Mouse (Mus musculus) heart, embryonic 12.5 days (tissue): Measurements from ENCODE around the gene Egfl7. TPM values are rescaled to one million over a fixed set of nuclear protein-coding genes. Genes with fewer than 3 reads are reported as not detected.
A peak's percentile ranks its signal among the peaks of the same experiment; 100 is the strongest.

ENCODE experiments used
- ATAC-seq: fragments of 200-750 bp; cut with Nextera tagmentation; 2 replicates; pipeline ENCODE4 v1.8.0; 2017; ENCODE audit warnings: moderate TSS enrichment, moderate library complexity; ENCODE audit not compliant: insufficient number of reproducible peaks, low FRiP score
- H3K27ac ChIP-seq: fragments of 300-500 bp; sonication (generic); 2 replicates; pipeline ENCODE4 v1.5.1; 2016; ENCODE audit warnings: mild to moderate bottlenecking, moderate library complexity; ENCODE audit not compliant: poor library complexity, severe bottlenecking
- H3K27me3 ChIP-seq: fragments of 300-500 bp; sonication (generic); replicated peaks from 2 replicates; pipeline ENCODE4 v1.6.1; 2016; ENCODE audit warnings: mild to moderate bottlenecking, moderate library complexity
- H3K36me3 ChIP-seq: fragments of 300-500 bp; sonication (generic); 2 replicates; pipeline ENCODE4 v1.6.1; 2016; ENCODE audit warnings: mild to moderate bottlenecking, moderate library complexity
- H3K4me1 ChIP-seq: fragments of 300-500 bp; sonication (generic); replicated peaks from 2 replicates; pipeline ENCODE4 v1.6.1; 2016; ENCODE audit warnings: mild to moderate bottlenecking
- H3K4me2 ChIP-seq: fragments of 300-500 bp; sonication (generic); 2 replicates; pipeline ENCODE4 v1.6.1; 2016; ENCODE audit warnings: mild to moderate bottlenecking, moderate library complexity
- H3K4me3 ChIP-seq: fragments of 300-500 bp; sonication (generic); 2 replicates; pipeline ENCODE4 v1.5.1; 2016; ENCODE audit warnings: mild to moderate bottlenecking
- H3K9ac ChIP-seq: fragments of 300-500 bp; sonication (generic); 2 replicates; pipeline ENCODE4 v1.6.1; 2016; ENCODE audit warnings: mild to moderate bottlenecking, moderate library complexity
- H3K9me3 ChIP-seq: fragments of 300-500 bp; sonication (generic); replicated peaks from 2 replicates; pipeline ENCODE4 v1.6.1; 2016; ENCODE audit warnings: mild to moderate bottlenecking, moderate library complexity
- WGBS: fragments of 180-500 bp; shearing (Covaris S2); methylation state at CpG from one replicate; pipeline ENCODE4 v1.1.7; 2016; 5-methylcytosine and 5-hydroxymethylcytosine counted together
- polyA plus RNA-seq: library from polyadenylated mRNA; unstranded; fragments of >200 nt; fragmentation: Nextera tagmentation; extraction: Ambion mirVana; gene quantifications from 2 replicates; pipeline ENCODE4 v1.2.1, GENCODE M21; 2016

The Egfl7 gene
- polyA plus RNA-seq, 1 experiment from 2014 or later = 139 TPM

DNA sequence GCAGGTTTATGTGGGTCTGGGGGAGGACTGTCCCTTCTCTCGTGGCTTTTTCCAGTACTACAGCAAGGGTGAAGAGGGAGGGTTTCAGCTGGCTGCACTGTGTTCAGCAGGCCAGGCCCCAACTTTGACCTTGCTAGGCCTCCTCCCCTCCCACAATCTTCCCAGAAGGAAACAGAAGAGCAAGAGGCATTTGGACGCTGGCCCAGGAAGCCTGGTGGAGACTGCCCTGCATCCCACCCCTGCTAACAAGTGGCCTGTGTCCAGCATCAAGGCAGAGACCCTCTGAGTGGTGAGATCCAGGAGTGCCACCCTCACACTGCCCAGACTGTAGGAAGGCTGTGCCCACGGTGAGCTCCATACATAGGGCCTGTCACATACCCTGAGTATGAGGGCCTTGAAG lies 35.5 kb upstream of the Egfl7 start:
- ATAC-seq = peak; percentile 44
- WGBS = 28% methylated on average over 3 of the region's 3 CpGs
- Histone ChIP-seq H3K4me1 (peaks cover 38% of the 10 kb centered on the region), H3K4me3 (no peak overlapping the region), H3K27me3 (no peaks in the 10 kb centered on the region), H3K27ac (peak overlapping the region; percentile 43), H3K36me3 (no peaks in the 10 kb centered on the region), H3K9me3 (no peaks in the 10 kb centered on the region), H3K9ac (0 out of 2 replicates have a peak overlapping the region, but pooled peaks have one; percentile 10), H3K4me2 (no peak overlapping the region)

DNA sequence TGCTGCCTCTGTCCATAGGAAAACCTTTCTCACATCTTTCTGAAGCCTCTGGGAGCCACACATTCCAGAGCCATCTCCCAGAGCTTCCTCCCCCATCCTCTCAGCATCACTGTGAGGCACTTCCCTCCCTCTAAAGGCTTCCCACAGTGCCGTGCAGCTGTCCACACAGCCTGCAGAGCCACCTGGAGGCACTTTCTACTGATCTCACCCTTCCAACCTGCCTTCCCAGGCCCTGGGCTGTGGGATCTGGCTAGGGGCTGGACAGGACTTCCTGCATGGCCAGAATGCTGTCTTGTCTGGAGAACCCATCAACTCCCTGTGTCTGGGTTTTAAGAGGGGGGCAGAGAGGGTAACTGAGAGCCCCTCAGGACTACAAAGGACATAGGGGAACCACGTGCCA lies 32.3 kb upstream of the Egfl7 start:
- Histone ChIP-seq H3K27ac (no peak overlapping the region), H3K4me2 (no peak overlapping the region), H3K4me1 (peaks cover 48% of the 10 kb centered on the region), H3K9me3 (no peaks in the 10 kb centered on the region), H3K9ac (no peak overlapping the region), H3K27me3 (no peaks in the 10 kb centered on the region), H3K4me3 (no peak overlapping the region), H3K36me3 (no peaks in the 10 kb centered on the region)
- ATAC-seq = 0 out of 2 replicates have a peak, but pooled peaks have one; percentile 18
- WGBS = 42% methylated on average over 2 of the region's 2 CpGs

DNA sequence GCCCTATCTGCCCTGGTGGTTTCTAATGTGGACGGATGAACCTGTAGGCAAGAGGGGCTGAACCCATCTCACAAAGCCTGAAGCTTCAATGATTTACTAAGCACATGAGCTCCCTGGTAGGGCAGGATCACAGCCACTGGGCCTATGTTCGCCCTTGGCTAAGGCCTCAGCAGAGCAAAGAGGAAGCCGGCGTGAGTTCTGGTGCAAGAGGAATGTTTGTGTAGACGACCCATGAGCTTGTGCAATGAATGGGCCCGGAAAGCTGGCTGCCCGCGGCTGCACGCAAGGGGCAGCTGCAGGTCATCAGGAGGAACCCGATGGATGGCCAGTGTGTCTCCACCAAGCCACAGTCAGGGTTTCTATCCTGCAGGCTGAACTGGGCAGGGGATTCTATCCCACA lies 30.0 kb upstream of the Egfl7 start:
- no peaks in the 10 kb centered on the region for H3K36me3 ChIP-seq
- H3K4me1 ChIP-seq = peaks cover 31% of the 10 kb centered on the region
- ATAC-seq = no peak
- no peak overlapping the region for H3K4me2 ChIP-seq
- no peak overlapping the region for H3K4me3 ChIP-seq
- 73% methylated on average over 10 of the region's 10 CpGs for WGBS
- H3K27me3 ChIP-seq = no peaks in the 10 kb centered on the region
- H3K27ac ChIP-seq = no peak overlapping the region
- no peak overlapping the region for H3K9ac ChIP-seq
- no peaks in the 10 kb centered on the region for H3K9me3 ChIP-seq

DNA sequence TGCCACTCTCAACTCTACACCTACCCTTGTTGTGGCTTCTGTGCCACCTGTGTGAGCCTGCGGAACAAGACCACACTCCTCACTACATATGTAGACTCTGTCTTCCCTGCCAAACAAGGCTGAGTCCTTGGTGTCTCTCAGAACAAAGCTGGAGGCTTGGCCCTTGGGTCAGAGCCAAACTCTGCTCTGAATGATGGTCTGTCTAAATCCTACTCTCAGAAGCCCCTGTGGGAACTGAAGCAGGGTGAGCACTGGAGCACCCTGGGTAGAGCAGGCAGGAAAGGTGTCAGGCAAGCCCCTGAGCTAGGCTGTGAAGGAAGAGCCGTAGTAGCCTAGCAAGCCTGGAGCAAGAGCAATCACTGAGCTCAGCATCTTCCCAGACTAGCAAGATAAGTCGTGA lies 29.6 kb upstream of the Egfl7 start:
- H3K4me2 ChIP-seq = no peak overlapping the region
- no peaks in the 10 kb centered on the region for H3K9me3 ChIP-seq
- no peaks in the 10 kb centered on the region for H3K27me3 ChIP-seq
- ATAC-seq = no peak
- 37% methylated on average over 3 of the region's 3 CpGs for WGBS
- no peak overlapping the region for H3K27ac ChIP-seq
- H3K4me1 ChIP-seq = peaks cover 34% of the 10 kb centered on the region
- H3K36me3 ChIP-seq = no peaks in the 10 kb centered on the region
- H3K4me3 ChIP-seq = no peak overlapping the region
- H3K9ac ChIP-seq = no peak overlapping the region

DNA sequence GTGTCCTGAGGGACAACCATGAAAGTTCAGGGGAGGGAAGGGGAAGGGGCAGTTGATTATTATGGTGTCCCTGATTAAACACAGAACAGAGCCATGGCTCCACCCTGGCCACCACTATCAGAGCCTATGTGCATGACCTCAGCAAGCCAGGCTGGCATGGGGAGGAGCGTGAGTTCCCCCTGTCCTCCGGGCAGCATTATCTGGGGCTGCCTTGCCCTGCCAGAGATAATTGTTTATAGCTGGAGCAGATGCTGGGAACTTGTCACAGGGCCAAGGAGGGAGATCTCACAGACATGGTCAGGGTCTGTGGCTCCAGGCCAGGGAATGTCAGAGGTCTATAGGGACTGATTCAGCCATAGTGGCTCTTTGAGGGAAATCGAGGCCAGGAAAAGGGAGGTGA lies 29.0 kb upstream of the Egfl7 start:
- peak overlapping the region; percentile 2; the same call in 1 of the 2 replicates for H3K27ac ChIP-seq

DNA sequence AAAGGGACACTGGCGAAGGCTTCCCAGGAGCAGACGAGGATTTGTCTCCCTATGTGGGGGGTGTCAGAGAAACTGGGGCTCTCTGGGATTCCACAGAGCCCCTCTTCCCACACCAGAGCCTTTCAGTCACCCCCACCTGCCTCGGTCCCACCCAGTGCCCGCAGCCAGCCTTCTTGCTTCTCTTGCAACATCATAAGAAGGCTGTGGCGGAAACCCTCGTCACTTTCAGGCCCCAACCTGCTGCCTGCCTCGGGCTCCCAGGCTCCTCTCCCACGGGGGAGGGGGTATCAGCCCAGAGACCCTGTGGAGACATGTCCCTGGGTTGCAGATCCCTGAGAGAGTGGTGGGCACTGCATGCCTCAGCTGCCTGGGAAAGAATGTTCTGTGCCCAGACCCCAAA lies 28.4 kb upstream of the Egfl7 start:
- ATAC-seq = no peak
- Histone ChIP-seq H3K36me3 (no peaks in the 10 kb centered on the region), H3K4me1 (peaks cover 42% of the 10 kb centered on the region), H3K9ac (no peak overlapping the region), H3K4me2 (no peak overlapping the region), H3K27me3 (no peaks in the 10 kb centered on the region), H3K9me3 (no peaks in the 10 kb centered on the region), H3K4me3 (no peak overlapping the region), H3K27ac (peak overlapping the region; percentile 2; the same call in 1 of the 2 replicates)
- WGBS = 70% methylated on average over 8 of the region's 8 CpGs

More for the DNA sequence above, 29.0 kb upstream of the Egfl7 start:
- ATAC-seq = peak; percentile 66
- Histone ChIP-seq H3K9me3 (no peaks in the 10 kb centered on the region), H3K4me3 (no peak overlapping the region), H3K4me1 (peaks cover 36% of the 10 kb centered on the region), H3K36me3 (no peaks in the 10 kb centered on the region), H3K4me2 (no peak overlapping the region), H3K27me3 (no peaks in the 10 kb centered on the region), H3K9ac (no peak overlapping the region)
- WGBS = 27% methylated on average over 3 of the region's 3 CpGs

DNA sequence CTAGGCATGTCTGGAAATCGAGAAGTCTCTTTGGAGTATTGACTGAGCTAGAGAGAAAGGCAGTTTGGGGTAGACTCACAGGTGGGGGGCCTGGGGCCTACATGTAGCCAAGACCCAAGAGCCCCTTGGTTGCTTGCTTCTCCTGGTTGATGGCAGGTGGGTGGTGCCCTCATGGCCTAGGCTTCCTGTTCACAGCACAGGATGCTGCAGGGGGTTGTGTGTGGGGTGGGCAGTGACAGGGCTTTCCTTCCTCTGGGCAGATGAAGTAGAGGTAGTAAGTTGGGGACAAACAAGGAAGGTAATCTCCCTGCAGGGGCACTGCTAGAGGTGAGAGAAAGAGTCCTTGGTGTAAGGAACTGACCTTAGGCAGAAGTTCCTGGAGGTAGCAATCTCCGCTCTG lies 27.7 kb upstream of the Egfl7 start:
- H3K9ac ChIP-seq = no peak overlapping the region

DNA sequence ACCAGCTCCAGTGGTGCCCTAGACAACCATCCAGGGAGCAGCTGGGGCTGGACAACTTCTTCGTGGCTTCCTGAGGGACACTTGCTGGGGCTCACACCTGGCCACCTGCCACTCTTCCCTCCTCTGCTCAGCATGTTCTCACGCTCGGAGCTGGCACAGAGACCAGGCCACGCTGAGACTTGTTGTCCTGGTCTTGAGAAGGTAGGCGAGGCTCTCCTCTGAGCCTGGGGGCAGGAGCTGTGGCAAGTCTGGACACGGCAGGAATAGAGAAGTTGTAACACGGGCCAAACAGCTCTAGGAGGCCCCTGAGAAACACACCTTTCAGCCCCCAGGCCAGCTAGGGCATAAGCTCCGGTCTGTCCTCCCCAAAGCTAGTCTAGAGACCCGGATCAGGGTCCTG lies 25.9 kb upstream of the Egfl7 start:
- Histone ChIP-seq H3K9ac (no peak overlapping the region), H3K36me3 (no peaks in the 10 kb centered on the region), H3K4me2 (no peak overlapping the region), H3K9me3 (no peaks in the 10 kb centered on the region), H3K27ac (no peak overlapping the region), H3K4me1 (peaks cover 48% of the 10 kb centered on the region), H3K27me3 (no peaks in the 10 kb centered on the region), H3K4me3 (no peak overlapping the region)
- WGBS = 80% methylated on average over 9 of the region's 9 CpGs
- no peak for ATAC-seq

More for the DNA sequence above, 27.7 kb upstream of the Egfl7 start:
- H3K4me2 ChIP-seq = no peak overlapping the region
- no peaks in the 10 kb centered on the region for H3K9me3 ChIP-seq
- no peak overlapping the region for H3K27ac ChIP-seq
- H3K27me3 ChIP-seq = no peaks in the 10 kb centered on the region
- WGBS = 84% methylated on average over 2 of the region's 2 CpGs
- no peak overlapping the region for H3K4me3 ChIP-seq
- peaks cover 48% of the 10 kb centered on the region for H3K4me1 ChIP-seq
- ATAC-seq = no peak
- H3K36me3 ChIP-seq = no peaks in the 10 kb centered on the region

DNA sequence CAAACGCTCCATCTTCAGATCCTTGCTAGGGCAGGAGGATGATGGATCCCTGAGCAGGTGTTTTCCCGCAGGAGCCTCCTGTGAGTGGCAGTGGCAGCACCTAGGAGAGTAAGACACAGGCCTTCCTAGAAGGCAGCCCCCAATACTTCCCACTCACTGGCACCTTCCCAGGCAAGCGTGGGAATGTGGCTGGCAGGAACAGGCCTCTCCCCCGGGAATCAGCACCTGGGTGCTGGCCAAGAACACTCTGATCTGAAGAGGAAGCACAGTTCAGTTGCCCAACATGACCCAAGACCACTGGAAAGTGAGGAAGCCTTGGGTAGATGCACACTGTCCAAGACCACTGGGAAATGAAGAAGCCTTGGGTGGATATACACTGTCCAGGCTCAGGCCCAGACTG lies 24.7 kb upstream of the Egfl7 start:
- H3K36me3 ChIP-seq = no peaks in the 10 kb centered on the region
- WGBS = 75% methylated on average over 4 of the region's 4 CpGs
- H3K4me2 ChIP-seq = no peak overlapping the region
- no peak overlapping the region for H3K4me3 ChIP-seq
- H3K4me1 ChIP-seq = peaks cover 43% of the 10 kb centered on the region
- ATAC-seq = no peak
- no peaks in the 10 kb centered on the region for H3K9me3 ChIP-seq
- H3K9ac ChIP-seq = no peak overlapping the region
- no peak overlapping the region for H3K27ac ChIP-seq
- H3K27me3 ChIP-seq = no peaks in the 10 kb centered on the region

DNA sequence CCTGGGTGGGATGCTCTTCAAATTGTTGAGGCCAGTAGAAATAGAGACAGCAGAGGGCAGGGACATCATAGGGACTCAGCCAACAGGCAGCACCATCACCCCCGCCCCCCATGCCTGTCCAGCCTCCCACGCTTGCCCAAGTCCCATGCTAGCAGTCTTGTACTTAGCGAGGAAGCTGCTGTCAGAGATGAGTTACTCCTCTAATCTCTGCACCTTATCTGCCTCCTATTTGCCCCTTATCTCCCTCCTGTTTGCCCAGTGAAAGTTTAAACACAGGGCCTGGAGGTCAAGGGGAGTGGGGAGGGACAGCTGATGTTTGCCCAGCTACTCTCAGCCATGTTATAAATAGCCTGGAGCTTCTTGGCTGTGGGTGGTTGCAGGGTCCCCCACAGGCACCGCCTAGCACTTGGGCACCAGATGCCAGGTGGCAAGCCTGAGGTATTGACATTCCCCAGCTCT lies 23.2 kb upstream of the Egfl7 start:
- no peaks in the 10 kb centered on the region for H3K27me3 ChIP-seq
- peak overlapping the region; percentile 3; the same call in 1 of the 2 replicates for H3K9ac ChIP-seq
- no peak overlapping the region; the same call in 1 of the 2 replicates for H3K4me2 ChIP-seq
- 30% methylated on average over 4 of the region's 4 CpGs for WGBS
- H3K36me3 ChIP-seq = no peaks in the 10 kb centered on the region
- ATAC-seq = 0 out of 2 replicates have a peak, but pooled peaks have one; percentile 3
- H3K27ac ChIP-seq = 0 out of 2 replicates have a peak overlapping the region, but pooled peaks have one; percentile 4
- H3K4me1 ChIP-seq = peaks cover 28% of the 10 kb centered on the region
- no peak overlapping the region for H3K4me3 ChIP-seq
- H3K9me3 ChIP-seq = no peaks in the 10 kb centered on the region

DNA sequence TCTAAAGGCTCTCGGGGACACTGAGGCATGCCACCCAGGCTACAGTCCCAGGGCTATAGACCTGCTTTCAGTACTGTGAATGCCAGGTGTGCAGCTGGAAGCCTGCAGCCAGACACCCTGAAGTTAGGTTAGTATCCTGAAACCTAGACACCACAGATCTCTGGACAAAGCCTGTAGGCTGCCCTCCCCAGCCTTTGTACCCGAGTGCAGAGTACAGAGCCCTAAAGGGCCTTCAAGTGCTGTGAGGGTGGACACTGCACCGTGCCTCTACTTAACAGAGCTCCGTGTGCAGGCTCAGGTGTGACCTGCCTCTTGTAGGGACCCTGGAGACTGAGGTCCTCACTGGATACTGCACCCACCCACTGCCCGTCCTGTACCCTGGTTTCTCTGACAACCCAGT lies 19.3 kb upstream of the Egfl7 start:
- Histone ChIP-seq H3K27ac (no peak overlapping the region), H3K4me2 (no peak overlapping the region), H3K4me3 (no peak overlapping the region), H3K36me3 (no peaks in the 10 kb centered on the region), H3K9ac (no peak overlapping the region), H3K9me3 (no peaks in the 10 kb centered on the region), H3K27me3 (no peaks in the 10 kb centered on the region; the same call in 1 of the 2 replicates), H3K4me1 (peaks cover 20% of the 10 kb centered on the region)
- WGBS = 76% methylated on average over 5 of the region's 5 CpGs
- ATAC-seq = no peak
